Mouse (Mus musculus) c-Kit-negative CD71-positive TER-119-positive erythroid progenitor cells, embryonic 14.5 days (primary cell): Measurements from ENCODE around the gene Supt3.

Source experiments
- DNase-seq: peaks from one replicate; pipeline ENCODE4 v3.0.0-alpha.2; 2013; ENCODE audit warnings: low read depth, low spot score

Gene Supt3

GRCm38 (mm10) chr17:44967186-44967585 is 190.2 kb downstream of the Supt3 start:
- DNase-seq = no peak

- no peak for DNase-seq
Observed at GRCm38 (mm10) chr17:44970255-44970654, 193.3 kb downstream of the Supt3 start.

DNA sequence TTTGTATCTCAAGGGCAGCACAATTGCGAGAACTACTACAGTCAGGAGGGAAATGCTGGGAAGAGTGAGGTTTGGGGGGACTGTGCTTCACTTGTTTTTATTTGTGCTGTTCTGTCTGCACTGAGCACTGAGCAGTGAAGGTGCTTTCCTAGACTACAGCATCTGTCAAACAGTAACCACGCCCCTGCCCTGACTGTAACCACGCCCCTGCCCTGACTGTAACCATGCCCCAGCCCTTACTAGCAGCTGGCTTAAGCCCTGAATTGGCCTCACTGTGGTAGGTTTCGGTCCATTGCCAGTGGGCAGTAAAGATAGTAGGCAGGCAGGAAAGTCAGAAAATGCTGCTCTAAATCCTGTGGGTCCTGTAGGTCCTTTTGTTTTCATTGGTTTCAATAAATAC is 196.5 kb downstream of the Supt3 start:
- no peak for DNase-seq

GRCm38 (mm10) chr17:44977690-44978089 is 200.7 kb downstream of the Supt3 start:
- DNase-seq = no peak

GRCm38 (mm10) chr17:44987964-44988363 is 211.0 kb downstream of the Supt3 start:
- no peak for DNase-seq

DNA sequence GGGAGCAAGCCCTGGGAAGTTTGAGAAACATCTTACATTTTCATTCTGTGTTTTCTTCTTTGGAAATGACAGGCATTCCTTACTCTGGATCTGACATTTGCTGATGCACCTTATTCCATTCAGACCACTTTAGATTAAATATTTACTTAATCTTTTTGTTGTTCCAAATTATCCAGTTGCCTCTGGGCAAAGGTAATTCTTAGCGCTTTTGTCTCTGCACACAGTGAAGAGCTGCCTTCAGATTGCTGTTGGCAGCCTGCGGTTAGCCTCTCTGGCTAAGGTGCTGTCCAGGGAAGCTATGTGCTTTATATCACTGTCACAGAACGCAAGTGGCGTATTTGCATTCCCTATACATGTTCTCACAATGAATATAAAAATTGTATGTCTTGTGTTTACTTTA is 226.4 kb downstream of the Supt3 start:
- no peak for DNase-seq

DNA sequence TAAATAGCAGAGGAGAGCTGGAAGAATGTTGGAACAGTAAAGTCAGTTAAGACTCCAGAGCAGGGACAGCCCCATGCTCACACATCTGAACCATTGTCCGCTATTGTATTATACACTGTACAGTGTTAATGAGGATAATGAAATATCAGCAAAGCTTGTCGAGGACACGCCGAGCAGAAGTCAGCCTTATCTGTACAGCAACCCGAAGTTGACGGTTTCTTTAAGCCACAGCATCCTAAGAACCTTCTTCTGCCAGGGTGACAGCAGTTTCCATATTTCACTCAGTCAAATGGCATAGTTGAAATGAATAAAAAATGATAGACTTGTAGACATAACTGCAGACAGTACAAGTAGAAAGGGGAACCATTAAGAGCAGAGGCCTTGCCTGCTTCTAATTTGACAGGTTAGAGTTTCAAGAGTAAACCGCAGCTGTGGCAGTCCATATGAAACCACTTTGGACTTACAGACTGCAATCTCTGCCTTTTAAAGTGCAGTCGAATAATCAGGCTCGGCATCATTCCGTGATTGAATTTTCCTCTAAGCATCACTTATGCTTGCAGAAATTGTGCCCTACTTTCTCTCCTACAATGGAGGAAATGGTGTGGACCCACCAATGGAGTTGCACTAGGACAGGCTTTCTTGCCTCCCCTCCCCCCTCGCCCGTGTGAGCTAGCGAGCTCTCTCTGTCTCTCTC is 227.7 kb downstream of the Supt3 start:
- DNase-seq = no peak

DNA sequence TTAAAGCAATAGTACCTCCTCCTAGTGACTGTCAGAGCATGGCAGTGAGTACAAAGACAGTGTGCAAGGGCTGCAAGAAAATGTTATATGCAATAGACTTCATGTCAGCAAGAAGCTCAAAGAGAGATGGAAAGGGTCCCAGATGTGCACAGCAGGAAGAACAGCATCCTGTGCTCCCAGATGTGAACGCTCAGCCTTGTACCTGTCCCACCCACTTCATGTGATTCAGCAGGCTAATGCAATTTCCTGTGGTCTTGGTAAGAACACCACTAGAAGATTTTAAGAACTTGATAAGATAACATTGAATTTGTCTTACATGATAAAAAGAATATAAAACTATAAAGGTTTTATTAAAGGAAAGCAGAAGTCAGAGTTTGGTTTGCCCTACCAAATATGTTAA is 230.5 kb downstream of the Supt3 start:
- DNase-seq = no peak

GRCm38 (mm10) chr17:45008663-45009062 is 231.7 kb downstream of the Supt3 start:
- no peak for DNase-seq

GRCm38 (mm10) chr17:45010409-45010808 is 233.5 kb downstream of the Supt3 start:
- DNase-seq = no peak

- DNase-seq = no peak
Observed at GRCm38 (mm10) chr17:45016746-45017145, 239.8 kb downstream of the Supt3 start.

GRCm38 (mm10) chr17:45020155-45020930 is 243.4 kb downstream of the Supt3 start:
- DNase-seq = no peak

GRCm38 (mm10) chr17:45028441-45028840 is 251.5 kb downstream of the Supt3 start:
- DNase-seq = no peak

DNA sequence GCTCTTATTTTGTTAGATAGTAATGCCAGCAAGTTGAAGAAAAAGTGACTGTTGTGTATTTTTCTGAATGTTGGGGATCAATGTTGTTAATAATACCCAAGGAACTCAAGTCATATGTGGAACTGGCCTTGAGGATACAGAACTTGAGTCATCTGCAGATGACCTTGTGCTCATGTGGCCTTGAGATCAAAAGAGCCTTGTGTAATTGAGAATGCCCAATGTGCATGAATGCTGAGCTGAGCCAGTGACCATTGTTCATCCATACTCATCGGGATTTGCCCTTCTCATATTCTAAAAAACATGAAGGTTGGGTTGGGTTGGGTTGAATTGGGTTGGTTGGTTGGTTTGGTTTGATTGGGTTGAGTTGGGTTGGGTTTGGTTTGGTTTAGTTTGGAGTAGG is 252.2 kb downstream of the Supt3 start:
- no peak for DNase-seq

DNA sequence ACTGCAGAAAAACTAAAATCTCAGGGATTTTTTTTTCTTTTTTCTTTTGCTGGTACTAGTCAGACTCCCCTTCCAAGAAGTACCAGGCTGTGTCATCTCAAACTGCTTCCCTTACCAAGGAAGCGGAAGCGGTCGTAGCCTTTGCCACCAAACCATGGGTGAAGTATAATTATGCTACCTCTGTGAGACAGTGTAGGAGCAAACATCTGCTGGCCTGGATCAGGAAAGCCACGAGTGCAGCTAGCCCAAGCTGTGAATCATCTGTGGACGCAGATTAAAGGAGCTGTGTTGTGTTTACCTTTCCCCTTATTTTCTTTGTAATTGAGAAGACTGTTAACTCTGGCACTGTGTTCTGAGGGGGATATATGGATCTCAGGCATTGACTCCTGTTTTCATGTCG is 255.3 kb downstream of the Supt3 start:
- no peak for DNase-seq

DNA sequence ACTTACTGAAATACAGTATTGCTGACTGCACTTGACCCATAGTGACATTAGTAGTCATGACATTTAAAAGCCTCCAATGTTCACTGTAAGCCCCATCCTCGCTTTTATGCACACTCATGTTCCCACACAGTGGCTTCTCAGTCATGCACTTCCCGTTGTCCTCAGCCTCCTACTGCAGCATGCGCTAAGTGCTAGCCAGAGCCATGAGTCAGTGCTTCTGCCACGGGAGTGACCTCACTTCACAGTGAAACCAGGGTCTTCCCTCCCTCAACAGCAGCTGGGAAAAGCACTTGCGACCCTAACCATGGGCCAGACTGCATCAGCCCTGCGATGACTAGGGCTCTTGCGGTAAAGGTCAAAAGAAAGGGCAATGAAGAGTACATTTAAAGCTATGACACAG is 256.7 kb downstream of the Supt3 start:
- no peak for DNase-seq

DNA sequence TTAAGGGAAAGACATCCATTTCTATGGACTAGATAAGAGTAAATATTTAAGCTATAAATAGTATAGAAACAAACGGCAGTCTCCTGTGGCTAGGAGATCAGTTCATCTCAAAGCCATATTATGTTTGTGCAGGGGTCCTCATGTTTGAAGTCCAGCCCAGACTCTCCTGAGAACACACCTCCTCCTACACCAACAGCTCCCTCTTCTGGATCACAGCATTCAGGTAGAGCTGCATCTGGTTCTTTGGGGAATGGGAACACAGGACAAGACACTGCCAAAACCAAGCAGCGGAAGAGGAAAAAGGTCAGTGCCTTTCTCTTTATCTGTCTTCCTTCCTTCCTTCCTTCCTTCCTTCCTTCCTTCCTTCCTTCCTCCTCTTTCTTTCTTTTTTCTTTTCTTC is 264.1 kb downstream of the Supt3 start:
- DNase-seq = no peak

DNA sequence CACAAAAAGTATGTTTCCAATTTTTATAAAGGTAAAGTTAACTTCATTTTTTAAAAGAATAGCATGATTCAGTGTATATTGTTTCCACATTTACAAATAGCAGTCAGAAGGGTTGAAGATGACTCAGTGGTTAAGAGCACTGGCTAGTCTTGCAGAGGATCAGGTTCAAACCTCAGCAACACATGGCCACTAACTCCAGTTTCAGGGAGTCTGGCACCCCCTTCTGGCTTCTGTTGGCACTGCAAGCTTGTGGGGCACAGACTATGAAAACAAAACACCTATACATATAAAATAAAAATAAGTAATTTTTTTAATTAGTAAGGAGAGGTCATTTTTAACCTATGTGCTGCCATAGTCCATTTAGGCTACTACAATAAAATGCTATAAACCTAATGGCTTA is 268.9 kb downstream of the Supt3 start:
- DNase-seq = peak; percentile 6

GRCm38 (mm10) chr17:45046583-45046982 is 269.6 kb downstream of the Supt3 start:
- no peak for DNase-seq

DNA sequence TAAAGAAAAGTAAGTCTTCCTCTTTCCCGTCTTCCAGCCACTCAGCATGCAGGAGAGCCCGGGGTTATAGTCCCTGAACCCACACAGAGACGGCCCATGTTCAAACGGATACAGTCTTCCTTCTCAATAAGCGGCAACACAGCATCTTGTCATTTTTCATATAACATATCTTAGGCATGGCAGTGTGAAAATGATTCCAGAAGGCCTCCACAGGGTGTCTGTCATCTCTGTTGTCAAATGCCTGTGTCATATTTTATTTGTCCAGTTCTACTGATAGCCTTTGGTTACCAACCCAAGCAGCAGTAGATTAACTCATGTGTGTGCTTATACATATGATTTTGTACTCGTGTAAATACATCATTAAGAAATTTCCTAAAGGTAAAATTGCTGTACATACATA is 270.3 kb downstream of the Supt3 start:
- no peak for DNase-seq

DNA sequence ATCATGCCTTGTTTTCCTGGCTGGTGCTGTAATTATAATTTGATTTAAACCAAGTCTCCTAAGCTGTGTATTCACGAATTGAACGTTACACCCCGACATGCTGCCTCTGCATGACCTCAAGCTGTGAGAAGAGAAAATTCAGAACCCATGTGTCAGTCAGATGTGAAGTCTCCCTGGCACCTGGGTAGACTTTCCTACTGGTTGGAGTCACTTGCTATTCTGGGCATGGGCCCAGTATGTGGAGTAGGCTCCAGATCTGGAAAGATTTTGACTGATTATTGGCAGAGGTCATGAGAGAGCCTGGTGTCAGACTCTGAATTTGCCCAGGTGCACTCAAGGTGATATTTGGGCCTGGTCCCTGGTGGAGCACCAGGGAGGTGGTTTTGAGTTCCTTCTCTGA is 275.0 kb downstream of the Supt3 start:
- DNase-seq = no peak

GRCm38 (mm10) chr17:45053371-45053770 is 276.4 kb downstream of the Supt3 start:
- no peak for DNase-seq

GRCm38 (mm10) chr17:45054526-45054925 is 277.6 kb downstream of the Supt3 start:
- DNase-seq = no peak
